Mouse (Mus musculus) small intestine, adult 2 months (tissue): ENCODE measurements around the gene Dnttip1.

ENCODE experiments used
- CTCF ChIP-seq: fragments of 200-500 bp; IDR thresholded peaks from 2 replicates; pipeline ENCODE4 v1.5.1; 2012; ENCODE audit warnings: low read depth, mild to moderate bottlenecking, control low read depth, inconsistent platforms, low read length, moderate library complexity, mixed read lengths; ENCODE audit not compliant: insufficient replicate concordance, insufficient read length; ENCODE audit errors: extremely low read depth
- POLR2A ChIP-seq: fragments of 200-500 bp; IDR thresholded peaks from 2 replicates; pipeline ENCODE4 v1.6.1; 2012; ENCODE audit warnings: low read depth, mild to moderate bottlenecking, control low read depth, inconsistent platforms, low read length, moderate library complexity

DNA sequence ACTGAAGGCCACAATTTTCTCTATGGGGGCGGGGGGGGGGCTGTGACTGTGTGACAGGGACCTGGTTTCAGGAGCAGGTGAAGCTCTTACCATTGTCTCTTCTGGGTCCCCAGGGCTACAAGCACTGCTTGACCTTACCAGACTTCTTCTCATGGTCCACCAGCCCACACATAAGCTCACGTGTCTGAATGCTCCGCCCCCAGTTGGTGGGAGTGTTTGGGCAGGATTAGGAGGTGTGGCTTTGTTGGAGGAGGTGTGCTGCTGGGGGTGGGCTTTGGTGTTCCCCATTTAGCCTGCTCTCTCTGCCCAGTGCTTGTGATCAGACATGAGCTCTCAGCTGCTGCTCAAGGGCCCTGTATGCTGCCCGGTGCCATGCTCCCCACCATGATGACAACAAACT, 22.5 kb upstream of the Dnttip1 start:
- TF ChIP-seq CTCF: no peak
- no peak for TF ChIP-seq POLR2A
